Mouse (Mus musculus): Measurements from ENCODE around the gene Nop56. TPM values are rescaled to one million over a fixed set of nuclear protein-coding genes. Genes with fewer than 3 reads are reported as not detected.

Nop56 gene
- 25.8 and 133 TPM in 2 replicates for polyA plus RNA-seq (2012; rRNA removed; ENCODE audit: low replicate concordance)

GRCm38 (mm10) chr2:130274149-130274861 is at the start of gene Nop56:
Gene Nop56 (plus strand): TSS chr2:130274430.

GRCm38 (mm10) chr2:130283854-130284654 is 9.8 kb downstream of the Nop56 start, which contains the start of gene Idh3b:
Gene Idh3b (minus strand): TSS chr2:130284547.

GRCm38 (mm10) chr2:130294936-130295277 is 20.7 kb downstream of the Nop56 start, which contains the start of gene Ebf4:
Gene Ebf4 (plus strand): TSS chr2:130295169.

Other genes starting within 250 kb of the Nop56 start
- gene Tgm6, start 162.0 kb upstream of the Nop56 start, polyA plus RNA-seq (2012; rRNA removed; ENCODE audit: low replicate concordance) = 0.05 TPM in 1 of 2 replicates, not detected in the other
- 147 and 232 TPM in 2 replicates for gene Snrpb, start 95.0 kb upstream of the Nop56 start, polyA plus RNA-seq (2012; rRNA removed; ENCODE audit: low replicate concordance)
- gene Tmc2, start 79.2 kb upstream of the Nop56 start, polyA plus RNA-seq (2012; rRNA removed; ENCODE audit: low replicate concordance) = not detected in 2 replicates
- gene Idh3b, start 10.1 kb downstream of the Nop56 start, polyA plus RNA-seq (2012; rRNA removed; ENCODE audit: low replicate concordance) = 328 and 458 TPM in 2 replicates
- gene Ebf4, start 20.7 kb downstream of the Nop56 start, polyA plus RNA-seq (2012; rRNA removed; ENCODE audit: low replicate concordance) = 1.0 and 19.0 TPM in 2 replicates
- gene Cpxm1, start 123.1 kb downstream of the Nop56 start, polyA plus RNA-seq (2012; rRNA removed; ENCODE audit: low replicate concordance) = 44.3 and 58.4 TPM in 2 replicates
- gene Gm28372, start 130.8 kb downstream of the Nop56 start, polyA plus RNA-seq (2012; rRNA removed; ENCODE audit: low replicate concordance) = not detected in 2 replicates
- gene 1700020A23Rik, start 130.8 kb downstream of the Nop56 start, polyA plus RNA-seq (2012; rRNA removed; ENCODE audit: low replicate concordance) = not detected in 2 replicates
- gene Tmem239, start 132.0 kb downstream of the Nop56 start, polyA plus RNA-seq (2012; rRNA removed; ENCODE audit: low replicate concordance) = not detected in 2 replicates
- 65.9 and 96.8 TPM in 2 replicates for gene Vps16, start 149.9 kb downstream of the Nop56 start, polyA plus RNA-seq (2012; rRNA removed; ENCODE audit: low replicate concordance)
- gene Pced1a, start 150.3 kb downstream of the Nop56 start, polyA plus RNA-seq (2012; rRNA removed; ENCODE audit: low replicate concordance) = 28.9 and 48.9 TPM in 2 replicates
- 84.9 and 95.5 TPM in 2 replicates for gene Ptpra, start 175.8 kb downstream of the Nop56 start, polyA plus RNA-seq (2012; rRNA removed; ENCODE audit: low replicate concordance)